Mouse (Mus musculus): ENCODE measurements at regions not wholly inside any gene's neighbourhood (a gene's known extent, or its start where the extent isn't known, plus 50 kb on each side); places are given as distances from the start of the nearest gene placed in this dataset.
"Not testable (repeated sequence)": the region's sequence is repeated elsewhere in the genome, so short reads cannot be mapped to it uniquely, and the experiment has no call there.

DNA sequence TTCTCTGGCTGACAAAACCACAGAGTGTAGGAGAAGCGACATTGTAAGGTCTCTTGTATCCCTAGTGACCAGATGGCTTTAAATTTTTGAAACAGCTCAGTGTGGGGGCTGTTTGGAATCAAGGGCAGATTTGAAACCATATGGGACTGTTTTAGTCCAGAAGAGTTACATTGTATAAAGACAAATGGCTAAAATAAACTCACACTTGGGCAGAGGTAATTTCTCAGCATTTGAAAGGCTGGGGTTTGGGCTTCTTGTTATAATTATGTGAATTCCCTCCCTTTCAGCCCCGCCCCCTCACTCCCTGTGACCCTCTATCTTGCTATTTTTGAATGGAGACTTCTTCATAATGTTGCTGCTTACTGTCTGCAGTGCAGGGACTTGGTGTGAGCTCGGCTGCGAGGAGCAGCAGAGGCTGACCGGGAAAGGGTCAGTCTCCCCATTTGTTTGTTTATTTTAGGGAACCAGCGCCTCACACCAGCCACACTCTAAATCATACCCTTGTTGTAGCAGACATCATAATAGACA, 344.0 kb upstream of the Nova1 start:
- DNase-seq = no peak

DNA sequence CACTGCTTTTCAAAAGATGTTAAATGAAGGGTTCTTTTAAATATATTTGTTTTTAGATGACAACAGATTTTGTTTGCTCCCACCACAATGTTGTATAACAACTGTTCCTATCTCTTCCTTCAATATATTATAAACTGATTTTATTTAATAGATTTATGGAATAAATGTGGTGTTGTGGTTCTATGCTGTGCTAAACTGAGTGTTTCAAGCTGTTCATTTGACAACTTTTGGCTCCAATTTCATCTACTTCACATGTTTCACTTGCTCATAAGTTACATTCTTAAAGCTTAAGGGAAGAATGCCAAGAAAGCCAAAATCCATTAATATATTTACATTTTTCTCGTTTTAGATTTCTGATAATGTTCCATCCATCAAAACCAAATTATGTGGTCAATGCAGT, 341.9 kb upstream of the Nova1 start:
- no peak for DNase-seq

DNA sequence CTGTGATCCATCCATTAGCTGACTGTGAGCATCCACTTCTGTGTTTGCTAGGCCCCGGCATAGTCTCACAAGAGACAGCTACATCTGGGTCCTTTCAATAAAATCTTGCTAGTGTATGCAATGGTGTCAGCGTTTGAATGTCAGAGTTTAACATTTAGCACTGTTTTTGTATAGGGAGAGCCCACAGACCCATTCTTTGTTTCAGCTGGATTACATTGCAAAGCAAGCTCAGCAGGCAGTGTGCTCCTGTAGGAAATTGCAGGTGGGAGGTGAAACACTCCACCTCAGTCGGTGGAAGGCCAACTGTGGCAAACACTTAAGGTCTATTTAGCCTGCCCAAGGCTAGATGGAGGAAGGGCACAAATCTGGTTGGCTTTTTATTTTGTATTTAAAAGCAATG, 337.2 kb upstream of the Nova1 start:
- DNase-seq = not testable (repeated sequence)

DNA sequence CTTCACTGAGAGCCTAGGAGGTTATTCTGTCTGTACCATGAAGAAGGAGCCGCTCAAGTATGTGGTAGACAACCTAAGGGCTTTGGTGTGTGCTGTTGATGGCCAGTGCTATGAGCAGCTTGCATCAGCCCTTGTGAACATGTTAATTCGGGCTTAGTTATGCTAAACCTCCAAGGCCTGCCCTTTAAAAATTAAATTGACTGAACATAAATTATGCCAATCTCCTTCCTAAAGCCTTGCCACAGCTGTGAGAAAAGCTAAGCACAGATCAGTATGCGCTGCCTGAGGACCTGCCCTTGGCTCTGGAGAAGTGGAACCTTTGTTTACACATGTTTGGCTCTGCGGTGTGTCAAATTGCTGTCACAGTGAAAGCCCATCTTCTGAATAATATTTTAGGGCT, 321.9 kb upstream of the Nova1 start:
- no peak for DNase-seq

DNA sequence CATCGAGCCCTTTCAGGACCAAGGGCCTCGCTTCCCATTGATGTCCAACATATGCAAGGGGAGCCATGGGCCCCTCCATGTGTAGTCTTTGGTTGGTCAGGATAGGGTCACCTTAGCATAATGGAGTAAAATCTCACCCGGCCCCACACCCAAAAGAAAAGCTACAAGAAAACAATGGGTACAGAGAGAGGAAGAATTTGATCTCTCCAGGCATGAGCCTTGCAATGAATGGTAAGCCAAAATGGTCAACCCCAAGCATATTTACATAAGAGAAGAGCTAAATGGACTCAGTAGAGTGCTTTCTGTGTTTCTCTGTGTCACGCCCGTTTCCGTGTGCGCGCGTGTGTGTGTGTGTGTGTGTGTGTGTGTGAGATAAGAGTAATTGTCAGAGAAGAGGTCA, 311.1 kb upstream of the Nova1 start:
- no peak for DNase-seq

DNA sequence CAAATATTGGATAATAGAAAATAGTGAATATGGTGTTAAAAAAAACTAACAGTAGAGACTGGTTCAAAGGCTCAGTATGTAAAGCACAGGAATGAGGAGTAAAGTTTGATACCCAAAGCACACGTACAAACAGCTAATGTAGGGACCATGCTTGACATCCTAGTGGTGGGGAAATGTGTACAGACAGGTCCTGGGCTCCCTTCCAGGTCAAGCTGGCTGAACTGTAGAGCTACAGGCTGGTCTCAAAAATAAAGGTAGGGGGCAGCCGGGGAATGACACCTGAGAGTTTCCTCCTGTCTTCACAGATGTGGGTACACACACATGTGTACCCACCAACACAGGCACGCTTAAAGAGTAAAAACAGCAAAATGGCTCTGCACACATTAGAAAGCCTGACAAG, 309.9 kb upstream of the Nova1 start:
- DNase-seq = no peak

DNA sequence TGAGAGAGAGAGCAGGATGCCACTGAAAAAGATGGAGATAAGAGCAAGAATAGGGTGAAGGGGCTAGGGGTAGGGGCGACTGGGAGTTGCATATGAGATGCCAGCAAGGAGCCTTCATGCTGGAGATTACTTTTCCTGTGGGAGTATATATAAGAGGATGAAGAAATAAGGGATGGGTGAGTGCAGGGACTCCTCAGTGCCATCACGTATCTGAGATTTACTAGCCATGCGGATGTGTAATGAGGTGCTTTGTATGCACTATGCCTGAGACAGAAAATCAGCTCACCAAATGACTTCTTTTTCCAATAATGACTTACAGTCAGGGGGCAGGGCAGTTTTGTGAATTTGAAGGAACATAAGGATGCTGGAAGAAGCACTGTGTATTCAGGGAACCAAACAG, 302.7 kb upstream of the Nova1 start:
- DNase-seq = no peak

DNA sequence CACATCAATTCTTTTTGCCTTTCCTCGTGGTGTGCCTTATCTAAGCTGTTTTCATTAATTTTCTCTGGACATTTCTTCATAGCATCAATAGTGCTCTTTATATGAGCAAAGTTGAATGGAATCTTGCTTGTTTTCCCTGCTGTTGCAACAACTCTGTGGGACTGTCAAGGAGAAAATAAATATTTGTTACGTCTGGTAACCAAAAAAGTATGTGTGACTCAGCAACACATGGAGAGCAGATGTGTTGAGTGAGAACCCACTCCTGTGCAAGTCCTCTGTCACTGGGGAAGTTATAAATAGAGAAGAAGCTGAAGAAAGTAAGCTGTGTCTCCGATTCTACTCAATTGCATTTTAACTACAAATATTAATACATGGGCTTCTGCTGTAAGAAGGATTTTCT, 298.8 kb upstream of the Nova1 start:
- DNase-seq = no peak

DNA sequence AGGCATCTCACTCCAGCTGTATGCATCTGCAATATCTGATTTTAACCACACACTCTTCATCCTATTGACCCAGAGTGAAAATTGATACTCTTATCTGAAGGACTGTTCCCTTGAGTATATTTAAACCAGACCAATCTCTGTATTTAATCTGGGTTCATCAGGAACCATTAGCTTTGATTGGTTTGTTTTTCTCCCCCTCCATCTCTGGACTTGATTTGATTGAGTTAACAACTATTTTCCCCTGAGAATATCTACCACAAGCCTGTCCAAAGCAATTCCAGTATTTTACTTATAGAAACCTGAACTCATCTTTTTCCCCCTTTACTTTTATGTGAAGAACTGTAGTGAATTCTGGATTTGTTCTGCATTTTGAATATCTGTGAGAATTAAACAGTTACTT, 270.5 kb upstream of the Nova1 start:
- DNase-seq = no peak

DNA sequence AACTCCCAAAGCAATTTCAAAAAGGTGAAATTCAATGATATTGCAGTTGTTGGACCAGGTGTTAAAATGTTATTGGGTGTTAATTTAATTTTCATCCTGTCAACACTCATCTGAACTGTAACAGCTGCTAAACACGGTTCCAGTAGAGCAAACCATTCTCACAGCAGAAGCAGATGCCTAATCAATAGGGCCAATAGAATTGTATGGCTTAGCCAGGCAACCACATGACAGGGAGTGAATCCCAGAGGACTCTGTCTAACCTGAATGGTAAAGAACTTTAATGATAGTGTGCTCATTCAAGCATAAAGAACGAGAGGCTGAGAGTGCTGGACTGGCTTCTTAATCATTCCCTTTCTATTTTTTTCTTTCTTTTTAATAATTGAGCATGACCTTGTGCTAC, 256.2 kb upstream of the Nova1 start:
- no peak for DNase-seq

DNA sequence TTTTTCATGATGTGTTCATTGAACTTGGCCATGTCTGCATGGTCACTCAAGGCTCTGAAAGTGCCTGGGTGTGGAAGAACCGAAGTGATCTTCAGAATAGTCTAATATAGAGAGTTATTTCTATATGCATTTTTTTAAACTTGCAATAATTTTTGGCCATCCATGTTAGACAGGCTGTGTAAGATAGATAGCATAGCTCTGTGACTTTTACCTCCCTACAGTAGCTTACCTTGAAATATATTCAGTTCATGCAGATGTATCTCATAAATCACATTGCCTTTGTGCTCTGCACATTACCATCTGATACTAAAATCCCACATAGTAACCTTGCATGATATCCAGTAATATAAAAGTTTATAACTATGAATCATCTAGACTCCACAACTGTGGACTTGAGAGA, 233.7 kb upstream of the Nova1 start:
- DNase-seq = no peak

DNA sequence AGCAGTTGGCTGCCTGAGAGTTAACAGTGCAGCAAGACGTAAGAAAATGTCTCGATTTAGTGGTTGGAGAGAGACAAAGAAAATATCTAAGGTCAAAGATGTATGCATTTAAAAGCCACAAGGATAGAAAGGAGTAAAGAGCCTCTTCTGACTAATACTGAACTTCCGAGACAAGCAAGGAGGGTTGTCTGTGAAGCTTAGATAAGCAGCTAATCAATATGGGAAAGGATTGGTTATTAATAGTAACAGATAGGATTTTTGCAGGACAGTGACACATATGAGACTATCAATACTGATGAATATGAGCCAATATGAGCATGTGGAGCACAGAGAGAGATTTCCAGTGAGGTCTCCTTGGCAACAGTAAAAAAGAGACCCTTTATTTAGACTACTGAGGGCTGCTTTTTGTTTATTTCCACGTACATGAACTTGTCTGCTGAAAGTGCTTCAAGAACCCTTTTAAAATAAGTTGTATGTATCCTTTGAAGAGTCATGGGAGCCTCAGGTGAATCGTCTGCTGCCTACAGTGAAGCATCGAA, 202.2 kb upstream of the Nova1 start:
- DNase-seq = no peak

DNA sequence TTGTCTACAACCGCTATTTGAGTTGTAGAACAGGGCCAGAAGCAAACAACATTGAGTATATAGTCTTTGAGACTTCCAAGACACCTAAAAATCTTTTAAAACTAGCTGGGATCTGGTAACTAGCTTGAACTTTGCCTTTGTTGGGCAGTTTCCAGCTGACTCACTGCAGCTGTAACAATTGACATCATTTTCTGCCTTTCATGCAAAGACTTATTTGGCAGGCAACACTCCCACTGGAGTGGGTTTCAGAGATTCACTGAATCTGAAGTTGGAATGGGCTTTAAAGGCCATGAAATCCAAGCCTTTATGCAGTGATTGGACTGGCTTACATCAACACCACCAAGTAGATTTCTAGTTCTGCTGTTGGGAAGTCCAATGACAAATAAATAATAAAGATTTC, 173.6 kb upstream of the Nova1 start:
- no peak for DNase-seq

DNA sequence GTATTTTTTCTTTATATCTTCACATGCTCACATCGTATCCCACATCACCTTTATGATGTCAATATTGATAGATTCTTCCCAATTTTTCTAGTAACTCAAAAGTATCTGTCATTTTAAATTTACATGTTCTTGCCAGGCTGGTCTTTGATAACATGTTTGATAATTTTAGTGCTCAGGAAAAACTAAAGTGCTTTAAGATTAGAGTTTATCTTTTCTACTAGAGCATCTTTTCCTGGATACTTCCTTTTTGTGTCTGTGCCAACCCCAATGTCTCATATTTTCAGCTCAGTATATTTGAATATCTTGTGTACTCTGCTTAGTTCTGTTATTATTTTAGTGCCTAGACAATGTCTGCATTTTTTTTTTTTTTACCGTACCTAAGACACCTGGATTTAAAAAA, 170.2 kb upstream of the Nova1 start:
- DNase-seq = no peak

DNA sequence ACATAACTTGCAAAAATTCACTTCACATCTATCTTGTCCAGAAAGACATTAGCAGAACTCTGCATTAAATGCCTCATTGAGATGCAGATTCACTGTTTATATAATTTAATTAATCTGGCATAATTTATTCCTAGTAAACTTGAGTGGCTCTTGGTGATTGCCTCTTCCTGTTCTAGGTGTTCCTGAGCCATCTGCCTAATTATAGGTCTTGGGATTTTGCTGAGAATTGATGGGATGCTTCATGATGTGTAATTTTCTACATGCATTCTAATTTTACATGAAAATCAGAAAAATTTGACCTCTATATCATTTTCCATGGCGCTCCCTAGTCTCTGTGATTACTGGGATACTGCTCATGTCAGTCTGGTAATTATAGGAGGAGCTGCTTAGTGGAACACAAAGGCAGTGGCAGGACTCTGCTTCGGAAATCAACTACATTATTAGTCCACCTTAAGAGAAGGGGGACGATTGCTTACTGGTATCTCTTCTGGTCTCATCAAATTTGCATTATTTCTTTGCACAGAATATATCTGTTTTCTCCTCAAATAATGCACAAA, 131.6 kb upstream of the Nova1 start:
- no peak for DNase-seq

DNA sequence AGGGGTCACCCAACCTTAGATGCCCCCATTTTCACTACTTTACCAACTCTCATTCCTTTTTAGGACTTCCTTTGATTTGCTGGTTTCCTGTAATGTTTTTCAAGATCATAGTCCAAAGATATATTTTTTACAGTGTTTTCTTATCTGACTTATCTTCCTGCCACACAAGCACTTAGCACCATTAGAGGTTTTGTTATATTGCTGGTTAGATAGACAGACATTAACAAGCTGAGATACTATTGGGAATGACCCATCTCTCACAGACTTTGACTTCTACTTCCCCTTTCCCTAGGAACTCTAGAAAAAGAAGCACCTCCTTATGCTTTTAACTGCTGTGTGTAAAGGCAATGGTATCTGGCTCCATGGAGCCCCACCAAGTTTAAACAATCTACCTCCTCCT, 127.0 kb upstream of the Nova1 start:
- no peak for DNase-seq

DNA sequence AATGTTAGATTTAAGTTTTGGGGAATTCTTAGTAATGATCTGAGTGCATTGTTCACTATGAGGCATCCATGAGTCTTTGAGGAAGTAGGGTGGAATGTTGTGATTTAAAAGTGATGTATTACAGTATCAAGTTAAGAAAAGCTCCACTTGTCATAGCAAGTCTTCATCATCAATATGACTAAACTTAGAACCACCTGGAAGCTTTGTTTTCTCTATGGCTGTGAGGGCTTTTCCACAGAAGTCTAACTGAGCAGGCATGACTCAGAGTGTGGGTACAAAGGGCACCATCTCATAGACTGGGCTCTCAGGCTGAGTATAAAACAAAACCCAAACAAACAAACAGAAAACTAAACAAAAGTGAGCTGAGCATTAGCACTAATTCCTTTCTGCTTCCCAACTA, 112.4 kb upstream of the Nova1 start:
- no peak for DNase-seq

DNA sequence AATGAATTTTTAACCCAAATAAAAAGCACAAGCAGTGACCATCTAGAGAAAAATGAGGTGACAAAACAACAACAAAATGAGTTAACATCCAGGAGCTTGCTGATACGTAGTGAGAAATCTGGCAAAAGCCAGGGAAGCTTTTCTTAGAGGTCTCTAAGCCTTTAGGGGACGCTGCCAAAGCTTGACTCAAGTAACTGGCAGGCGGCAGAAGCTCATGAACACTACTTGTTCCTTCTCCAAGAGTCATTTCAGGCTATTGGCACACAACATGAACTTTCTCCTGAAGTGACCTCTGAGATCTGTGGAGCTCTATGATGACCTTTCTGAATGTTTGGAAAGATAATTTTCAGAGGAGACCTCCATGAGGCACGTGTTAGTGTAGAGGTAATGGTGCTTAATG, 98.6 kb upstream of the Nova1 start:
- no peak for DNase-seq

DNA sequence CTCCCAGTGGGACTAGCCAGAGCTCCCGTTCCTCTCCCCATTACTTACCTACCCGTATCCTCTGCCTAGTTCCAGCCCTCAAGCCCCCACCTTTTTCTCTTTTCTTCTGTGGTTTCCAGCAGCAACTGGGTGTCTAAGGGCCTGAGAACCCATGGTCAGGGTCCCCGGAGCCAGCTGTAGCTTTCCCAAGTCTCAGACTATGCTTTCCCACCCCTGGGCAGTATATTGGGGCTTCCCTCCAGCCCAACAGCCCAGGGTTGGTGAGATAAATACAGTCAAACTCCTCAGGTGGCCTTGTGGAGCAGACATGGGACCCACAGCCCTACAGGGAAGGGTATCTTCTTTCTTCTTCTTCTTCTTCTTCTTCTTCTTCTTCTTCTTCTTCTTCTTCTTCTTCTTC, 59.4 kb upstream of the Nova1 start:
- no peak for DNase-seq

DNA sequence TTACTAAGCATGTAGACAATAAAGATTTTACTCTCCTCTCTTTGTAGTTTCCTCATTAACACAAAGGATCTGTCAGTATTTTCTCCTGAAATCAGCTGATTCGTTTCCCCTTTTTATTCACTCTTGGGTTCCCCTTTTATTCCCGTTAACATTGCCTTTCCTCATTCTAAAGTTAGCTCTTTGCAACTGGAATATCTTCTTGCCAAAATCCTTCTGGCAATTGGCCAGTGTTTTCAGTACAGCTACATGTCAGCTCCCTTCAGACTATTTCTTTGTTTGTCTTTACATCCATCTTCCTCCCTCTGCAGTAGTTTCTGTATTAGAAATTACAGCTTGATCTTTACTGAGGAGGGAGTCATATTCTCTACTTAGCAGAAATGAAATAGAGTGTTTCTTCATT, 51.4 kb upstream of the Nova1 start:
- DNase-seq = no peak

Data from liver (tissue).